Mouse (Mus musculus) CH12F3 (cell line): Measurements from ENCODE around the gene Arhgef25.
"Not testable (repeated sequence)": the region's sequence is repeated elsewhere in the genome, so short reads cannot be mapped to it uniquely, and the experiment has no call there.

Experiments used
- in situ Hi-C: fragments of 300-500 bp; cut with MboI; formaldehyde crosslinking; loops from 2 replicates; pipeline ENCODE4 v1.14.3; 2020; ENCODE audit warnings: low sequenced_read_pairs

Gene Arhgef25

DNA sequence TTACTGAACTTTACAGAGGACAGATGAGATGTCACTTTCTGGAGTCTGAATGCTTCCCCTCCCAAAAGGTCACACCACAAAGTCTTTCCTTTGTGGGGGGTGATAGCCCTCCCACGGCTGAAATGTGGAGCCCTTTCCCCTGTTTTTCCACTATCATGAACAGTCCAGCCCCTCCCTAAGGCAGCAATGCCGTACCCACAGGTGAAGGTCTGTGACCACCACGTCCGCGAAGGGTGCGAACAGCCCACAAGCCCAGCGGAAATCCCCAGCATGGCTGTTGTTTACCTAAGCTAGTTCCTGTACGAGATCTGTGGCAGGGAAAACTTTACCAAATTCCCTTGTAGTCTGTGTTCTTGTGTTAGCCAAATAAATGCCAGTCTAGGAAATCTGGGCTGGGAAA, 48.4 kb downstream of the Arhgef25 start:
- in situ Hi-C loops = no loop called here

DNA sequence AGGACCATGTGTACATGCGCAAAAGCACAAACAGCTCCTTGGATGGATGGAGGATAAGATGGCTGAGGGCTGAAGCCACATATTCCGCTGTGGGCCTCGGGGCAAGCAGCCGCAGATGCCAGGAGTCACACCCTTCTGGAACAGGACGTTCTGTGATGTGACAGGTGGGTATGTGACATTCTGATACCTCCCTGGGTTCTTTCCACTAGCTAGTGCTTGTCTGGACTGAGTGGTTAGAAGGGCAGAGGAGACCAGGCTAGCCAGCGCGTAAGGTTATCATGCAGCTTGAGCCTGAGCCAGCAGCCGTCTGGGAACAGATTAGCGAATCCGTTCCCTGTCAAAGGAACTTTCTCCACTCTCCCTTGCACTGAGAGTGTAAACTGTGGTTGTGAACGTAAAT, 48.9 kb downstream of the Arhgef25 start:
- in situ Hi-C loops = no loop called here

DNA sequence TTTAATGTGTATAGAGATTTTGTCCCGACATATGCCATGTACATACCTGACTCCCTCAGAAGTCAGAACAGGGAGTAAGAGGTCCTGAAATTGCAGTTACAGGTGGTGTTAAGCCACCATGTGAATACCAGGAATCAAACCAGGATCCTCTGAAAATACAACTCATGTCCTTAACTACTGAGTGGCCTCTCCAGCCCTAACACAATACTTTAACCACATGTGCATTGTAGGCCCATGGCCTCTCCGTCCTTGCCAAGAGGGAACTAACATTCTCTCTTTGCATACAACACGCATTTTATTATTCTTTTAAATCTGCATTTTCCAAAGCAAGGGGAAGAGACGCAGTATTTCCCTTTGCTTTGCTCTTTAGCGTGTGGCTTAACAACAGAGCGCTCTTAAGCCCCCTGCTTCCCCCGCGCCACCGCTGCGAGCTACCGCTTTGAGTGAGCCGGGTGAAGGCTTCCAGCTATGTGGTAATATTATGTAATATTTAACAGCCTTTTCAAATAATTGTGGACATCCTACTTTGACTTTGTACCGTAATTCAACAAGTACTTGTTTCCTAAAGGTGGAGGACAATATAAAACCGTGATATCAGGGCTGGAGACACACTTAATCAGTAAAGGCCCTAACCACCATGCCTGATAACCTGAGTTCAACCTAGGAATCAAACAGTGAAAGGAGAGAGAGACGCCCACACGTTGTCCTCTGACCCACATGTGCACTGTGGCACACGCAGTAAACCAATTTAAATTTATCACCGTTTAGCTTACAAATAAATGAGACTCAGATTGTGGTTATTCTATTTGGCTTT, 51.3 kb downstream of the Arhgef25 start:
- in situ Hi-C loops = no loop called here

DNA sequence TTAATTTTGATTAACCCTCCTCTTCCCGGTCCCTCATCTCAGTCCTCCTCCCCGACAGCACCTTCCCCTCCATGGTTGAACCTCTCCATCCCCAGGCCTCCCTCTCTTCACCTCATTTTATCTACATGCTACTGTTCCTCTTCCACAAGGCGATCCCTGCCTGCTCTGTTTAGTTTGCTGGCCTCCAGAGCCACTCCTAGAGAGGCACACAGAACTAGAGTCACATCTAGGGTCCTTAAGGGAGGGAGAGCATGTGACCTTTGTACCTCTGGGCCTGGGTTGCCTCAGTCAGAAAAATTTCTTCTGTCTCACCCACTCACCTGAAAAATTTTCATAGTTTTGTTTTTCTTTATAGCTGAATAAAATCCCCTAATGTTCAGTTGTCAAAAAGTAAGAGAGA, 52.0 kb downstream of the Arhgef25 start:
- in situ Hi-C loops = no loop called here

DNA sequence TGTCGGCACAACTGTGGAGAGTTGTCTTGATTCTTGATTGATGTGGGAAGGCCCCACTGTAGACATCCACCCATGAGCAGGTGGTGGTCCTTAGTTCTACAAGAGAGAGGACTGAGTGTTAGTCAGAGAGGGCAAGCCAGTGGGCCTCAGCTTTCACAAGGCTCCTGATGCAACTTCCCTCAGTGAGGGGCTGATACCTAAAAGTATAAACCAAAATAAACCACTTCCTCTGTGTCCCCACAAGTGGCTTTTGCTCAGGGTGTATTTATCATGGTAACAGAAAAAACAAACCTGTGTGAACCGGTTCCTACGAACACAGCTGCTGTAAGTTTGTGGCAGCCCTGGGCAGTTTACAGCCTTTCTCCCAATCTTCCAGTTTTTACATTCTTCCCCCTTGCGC, 53.4 kb downstream of the Arhgef25 start:
- in situ Hi-C loops = no loop called here

DNA sequence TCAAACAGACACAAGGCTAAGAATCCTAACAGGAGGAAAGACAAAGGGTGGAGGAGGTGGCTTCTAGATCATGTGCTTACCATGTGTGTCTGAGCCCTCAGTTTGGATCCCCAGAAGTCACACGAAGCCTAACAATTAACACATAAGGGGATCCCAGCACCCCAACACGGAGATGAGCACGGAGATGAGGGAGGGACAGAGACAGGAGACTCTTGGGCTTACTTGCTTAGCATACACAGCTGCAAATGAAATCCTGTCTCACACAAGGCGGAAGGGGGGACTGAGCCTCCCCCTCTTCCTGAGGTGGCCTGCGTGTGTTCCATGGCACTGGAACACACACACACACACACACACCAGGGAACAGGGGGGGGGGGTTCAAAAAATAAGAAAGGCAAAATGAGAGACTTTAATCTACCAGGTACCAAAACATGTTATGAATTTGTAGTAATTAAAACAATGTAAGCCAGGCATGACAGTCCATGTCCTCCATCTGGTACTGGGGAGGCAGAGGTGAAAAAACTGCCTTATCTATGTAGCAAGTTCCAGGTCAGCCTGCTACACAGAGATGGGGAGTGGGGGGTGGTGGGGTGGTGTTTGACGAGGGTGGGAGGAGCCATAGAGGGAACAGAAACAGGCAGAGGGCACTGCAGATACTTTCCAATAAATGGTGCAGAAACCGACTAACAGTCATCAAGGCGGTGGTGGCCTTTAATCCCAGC, 54.6 kb downstream of the Arhgef25 start:
- in situ Hi-C loops = no loop called here

DNA sequence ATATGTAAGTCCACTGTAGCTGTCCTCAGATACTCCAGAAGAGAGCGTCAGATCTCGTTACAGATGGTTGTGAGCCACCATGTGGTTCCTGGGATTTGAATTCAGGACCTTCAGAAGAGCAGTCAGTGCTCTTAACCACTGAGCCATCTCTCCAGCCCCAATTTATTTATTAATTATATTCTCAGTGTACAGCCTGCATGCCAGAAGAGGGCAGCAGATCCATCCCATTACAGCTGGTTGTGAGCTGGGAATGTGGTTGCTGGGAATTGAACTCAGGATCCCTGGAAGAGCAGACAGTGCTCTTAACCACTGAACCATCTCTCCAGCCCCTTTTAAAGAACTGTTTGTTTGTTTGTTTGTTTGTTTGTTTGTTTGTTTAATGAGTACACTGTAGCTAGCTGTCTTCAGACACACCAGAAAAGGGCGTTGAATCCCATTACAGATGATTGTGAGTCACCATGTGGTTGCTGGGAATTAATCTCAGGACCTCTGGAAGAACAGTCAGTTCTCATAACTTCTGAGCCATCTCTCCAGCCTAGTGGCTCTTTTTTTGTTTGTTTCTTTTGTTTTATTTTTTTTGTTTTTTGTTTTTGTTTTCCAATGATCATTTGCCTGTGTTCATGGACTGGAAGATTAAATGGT, 55.4 kb downstream of the Arhgef25 start:
- in situ Hi-C loops = not testable (repeated sequence)
